Mouse (Mus musculus): ENCODE data around the gene Gm960. TPM values are rescaled to one million over a fixed set of nuclear protein-coding genes. Genes with fewer than 3 reads are reported as not detected.

Gm960 gene
- polyA plus RNA-seq, 1 experiment from 2014 or later, result 3.4 TPM

- no peak overlapping the region for H3K9ac ChIP-seq (ENCODE audit: low read depth, low read length)
- peaks cover 37% of the 10 kb centered on the region for H3K27me3 ChIP-seq (ENCODE audit: control insufficient read depth, insufficient read depth, low read length)
- no peak overlapping the region for H3K4me2 ChIP-seq (replicated peaks; ENCODE audit: low read depth, low read length)
- H3K27ac ChIP-seq (ENCODE audit: low read depth, low read length), result no peak overlapping the region
- H3K4me1 ChIP-seq (ENCODE audit: control insufficient read depth, insufficient read depth, low read length), result peaks cover 4% of the 10 kb centered on the region; the same call in 1 of the 2 replicates
- H3K36me3 ChIP-seq (ENCODE audit: control insufficient read depth, insufficient read depth, low read length), result no peaks in the 10 kb centered on the region
- no peak overlapping the region for H3K4me3 ChIP-seq (ENCODE audit: low read length)
- no peaks in the 10 kb centered on the region for H3K9me3 ChIP-seq (ENCODE audit: control insufficient read depth, low read length)
- 55% methylated on average over 7 of the region's 7 CpGs for WGBS
- ATAC-seq (ENCODE audit: low FRiP score, low TSS enrichment), result no peak
These were observed 2.8 kb upstream of the Gm960 start for GRCm38 (mm10) chr19:4701221-4701620.

GRCm38 (mm10) chr19:4700656-4701055, 2.2 kb upstream of the Gm960 start:
- Histone ChIP-seq H3K36me3 (ENCODE audit: control insufficient read depth, insufficient read depth, low read length) (no peaks in the 10 kb centered on the region), H3K4me1 (ENCODE audit: control insufficient read depth, insufficient read depth, low read length) (peaks cover 4% of the 10 kb centered on the region; the same call in 1 of the 2 replicates), H3K27me3 (ENCODE audit: control insufficient read depth, insufficient read depth, low read length) (peaks cover 37% of the 10 kb centered on the region), H3K4me3 (ENCODE audit: low read length) (no peak overlapping the region), H3K4me2 (replicated peaks; ENCODE audit: low read depth, low read length) (no peak overlapping the region), H3K27ac (ENCODE audit: low read depth, low read length) (no peak overlapping the region), H3K9ac (ENCODE audit: low read depth, low read length) (no peak overlapping the region), H3K9me3 (ENCODE audit: control insufficient read depth, low read length) (no peaks in the 10 kb centered on the region)
- WGBS, result 63% methylated on average over 8 of the region's 8 CpGs
- ATAC-seq (ENCODE audit: low FRiP score, low TSS enrichment), result no peak

GRCm38 (mm10) chr19:4699821-4700220, 1.4 kb upstream of the Gm960 start:
- no peak for ATAC-seq (ENCODE audit: low FRiP score, low TSS enrichment)
- Histone ChIP-seq H3K4me1 (ENCODE audit: control insufficient read depth, insufficient read depth, low read length) (peaks cover 4% of the 10 kb centered on the region; the same call in 1 of the 2 replicates), H3K9me3 (ENCODE audit: control insufficient read depth, low read length) (no peaks in the 10 kb centered on the region), H3K4me3 (ENCODE audit: low read length) (no peak overlapping the region), H3K27ac (ENCODE audit: low read depth, low read length) (no peak overlapping the region), H3K27me3 (ENCODE audit: control insufficient read depth, insufficient read depth, low read length) (peaks cover 37% of the 10 kb centered on the region), H3K4me2 (replicated peaks; ENCODE audit: low read depth, low read length) (no peak overlapping the region), H3K36me3 (ENCODE audit: control insufficient read depth, insufficient read depth, low read length) (no peaks in the 10 kb centered on the region), H3K9ac (ENCODE audit: low read depth, low read length) (no peak overlapping the region)
- 27% methylated on average over 5 of the region's 5 CpGs for WGBS

- no peak for ATAC-seq (ENCODE audit: low FRiP score, low TSS enrichment)
- peak overlapping the region; percentile 56; the same call in 1 of the 2 replicates for H3K4me3 ChIP-seq (ENCODE audit: low read length)
- H3K9ac ChIP-seq (ENCODE audit: low read depth, low read length), result no peak overlapping the region
These were observed 388 bp upstream of the Gm960 start for GRCm38 (mm10) chr19:4698856-4699255.

GRCm38 (mm10) chr19:4697721-4698120, 747 bp downstream of the Gm960 start:
- 0 out of 2 replicates have a peak, but pooled peaks have one; percentile 4 for ATAC-seq (ENCODE audit: low FRiP score, low TSS enrichment)
- Histone ChIP-seq H3K27me3 (ENCODE audit: control insufficient read depth, insufficient read depth, low read length) (peaks cover 43% of the 10 kb centered on the region), H3K4me3 (ENCODE audit: low read length) (peak overlapping the region; percentile 56), H3K27ac (ENCODE audit: low read depth, low read length) (no peak overlapping the region), H3K4me2 (replicated peaks; ENCODE audit: low read depth, low read length) (peak overlapping the region; percentile 88), H3K9me3 (ENCODE audit: control insufficient read depth, low read length) (no peaks in the 10 kb centered on the region), H3K9ac (ENCODE audit: low read depth, low read length) (peak overlapping the region; percentile 52), H3K4me1 (ENCODE audit: control insufficient read depth, insufficient read depth, low read length) (peaks cover 4% of the 10 kb centered on the region; the same call in 1 of the 2 replicates), H3K36me3 (ENCODE audit: control insufficient read depth, insufficient read depth, low read length) (no peaks in the 10 kb centered on the region)
- 74% methylated on average over 9 of the region's 9 CpGs for WGBS

More at GRCm38 (mm10) chr19:4698856-4699255, 388 bp upstream of the Gm960 start:
- Histone ChIP-seq H3K4me1 (ENCODE audit: control insufficient read depth, insufficient read depth, low read length) (peaks cover 4% of the 10 kb centered on the region; the same call in 1 of the 2 replicates), H3K27ac (ENCODE audit: low read depth, low read length) (no peak overlapping the region), H3K27me3 (ENCODE audit: control insufficient read depth, insufficient read depth, low read length) (peaks cover 43% of the 10 kb centered on the region), H3K9me3 (ENCODE audit: control insufficient read depth, low read length) (no peaks in the 10 kb centered on the region), H3K4me2 (replicated peaks; ENCODE audit: low read depth, low read length) (no peak overlapping the region), H3K36me3 (ENCODE audit: control insufficient read depth, insufficient read depth, low read length) (no peaks in the 10 kb centered on the region)
- WGBS, result 40% methylated on average over 8 of the region's 8 CpGs

GRCm38 (mm10) chr19:4697121-4697520, 1.3 kb downstream of the Gm960 start:
- H3K4me2 ChIP-seq (replicated peaks; ENCODE audit: low read depth, low read length), result no peak overlapping the region
- H3K4me3 ChIP-seq (ENCODE audit: low read length), result no peak overlapping the region
- peaks cover 43% of the 10 kb centered on the region for H3K27me3 ChIP-seq (ENCODE audit: control insufficient read depth, insufficient read depth, low read length)
- 92% methylated on average over 3 of the region's 3 CpGs for WGBS
- H3K27ac ChIP-seq (ENCODE audit: low read depth, low read length), result no peak overlapping the region
- H3K9ac ChIP-seq (ENCODE audit: low read depth, low read length), result no peak overlapping the region
- ATAC-seq (ENCODE audit: low FRiP score, low TSS enrichment), result no peak
- no peaks in the 10 kb centered on the region for H3K36me3 ChIP-seq (ENCODE audit: control insufficient read depth, insufficient read depth, low read length)
- no peaks in the 10 kb centered on the region for H3K9me3 ChIP-seq (ENCODE audit: control insufficient read depth, low read length)
- peaks cover 4% of the 10 kb centered on the region; the same call in 1 of the 2 replicates for H3K4me1 ChIP-seq (ENCODE audit: control insufficient read depth, insufficient read depth, low read length)

GRCm38 (mm10) chr19:4694346-4694745, 4.1 kb downstream of the Gm960 start:
- H3K27ac ChIP-seq (ENCODE audit: low read depth, low read length), result no peak overlapping the region
- peaks cover 27% of the 10 kb centered on the region for H3K27me3 ChIP-seq (ENCODE audit: control insufficient read depth, insufficient read depth, low read length)
- no peak overlapping the region for H3K4me3 ChIP-seq (ENCODE audit: low read length)
- H3K9me3 ChIP-seq (ENCODE audit: control insufficient read depth, low read length), result no peaks in the 10 kb centered on the region
- 68% methylated on average over 3 of the region's 3 CpGs for WGBS
- H3K4me1 ChIP-seq (ENCODE audit: control insufficient read depth, insufficient read depth, low read length), result peaks cover 4% of the 10 kb centered on the region; the same call in 1 of the 2 replicates
- no peak overlapping the region for H3K9ac ChIP-seq (ENCODE audit: low read depth, low read length)
- no peak for ATAC-seq (ENCODE audit: low FRiP score, low TSS enrichment)
- no peak overlapping the region for H3K4me2 ChIP-seq (replicated peaks; ENCODE audit: low read depth, low read length)
- H3K36me3 ChIP-seq (ENCODE audit: control insufficient read depth, insufficient read depth, low read length), result no peaks in the 10 kb centered on the region

GRCm38 (mm10) chr19:4672401-4672800, 26.1 kb downstream of the Gm960 start:
- ATAC-seq (ENCODE audit: low FRiP score, low TSS enrichment), result no peak
- 72% methylated on average over 6 of the region's 6 CpGs for WGBS

GRCm38 (mm10) chr19:4670776-4671175, 27.7 kb downstream of the Gm960 start:
- H3K36me3 ChIP-seq (ENCODE audit: control insufficient read depth, insufficient read depth, low read length), result no peaks in the 10 kb centered on the region
- no peak overlapping the region for H3K4me2 ChIP-seq (replicated peaks; ENCODE audit: low read depth, low read length)
- no peak overlapping the region for H3K9ac ChIP-seq (ENCODE audit: low read depth, low read length)
- WGBS, result 26% methylated on average over 4 of the region's 4 CpGs
- no peaks in the 10 kb centered on the region for H3K4me1 ChIP-seq (ENCODE audit: control insufficient read depth, insufficient read depth, low read length)
- no peak overlapping the region for H3K27ac ChIP-seq (ENCODE audit: low read depth, low read length)
- no peak overlapping the region for H3K4me3 ChIP-seq (ENCODE audit: low read length)
- ATAC-seq (ENCODE audit: low FRiP score, low TSS enrichment), result no peak
- H3K27me3 ChIP-seq (ENCODE audit: control insufficient read depth, insufficient read depth, low read length), result no peaks in the 10 kb centered on the region
- no peaks in the 10 kb centered on the region for H3K9me3 ChIP-seq (ENCODE audit: control insufficient read depth, low read length)

More at GRCm38 (mm10) chr19:4672401-4672800, 26.1 kb downstream of the Gm960 start:
- no peaks in the 10 kb centered on the region for H3K27me3 ChIP-seq (ENCODE audit: control insufficient read depth, insufficient read depth, low read length)
- H3K4me2 ChIP-seq (replicated peaks; ENCODE audit: low read depth, low read length), result no peak overlapping the region
- H3K4me3 ChIP-seq (ENCODE audit: low read length), result no peak overlapping the region
- H3K9ac ChIP-seq (ENCODE audit: low read depth, low read length), result no peak overlapping the region
- no peak overlapping the region for H3K27ac ChIP-seq (ENCODE audit: low read depth, low read length)
- H3K9me3 ChIP-seq (ENCODE audit: control insufficient read depth, low read length), result no peaks in the 10 kb centered on the region
- H3K4me1 ChIP-seq (ENCODE audit: control insufficient read depth, insufficient read depth, low read length), result no peaks in the 10 kb centered on the region
- no peaks in the 10 kb centered on the region for H3K36me3 ChIP-seq (ENCODE audit: control insufficient read depth, insufficient read depth, low read length)
